ENCODE assay signal across 11 mouse cellular contexts in genomic region chr9:44496803-44497461, GRCm38 (mm10). TPM values are rescaled to one million over a fixed set of nuclear protein-coding genes. Genes with fewer than 3 reads are reported as not detected.
DNase-seq lines count a peak whose midpoint lies in the region; ATAC-seq lines count a peak whose summit lies in the region.
"Had no signal": no experiment of that assay in that cellular context is flagged by ENCODE, and none has a peak within 500 bp of the region (broad histone marks: within the 10 kb centered on the region; RNA-seq: fewer than 3 reads in every experiment).

No protein-coding gene starts in this region.

- 0 out of 2 replicates have a peak overlapping the region, but pooled peaks have one; percentile 66 for H3K9ac ChIP-seq in forebrain, embryonic 12.5 days
- no peak overlapping the region for H3K9ac ChIP-seq in forebrain, embryonic 11.5 days (ENCODE audit: low read length)
- H3K9ac ChIP-seq in lung, embryonic 15.5 days, result peak overlapping the region; percentile 49; the same call in 1 of the 2 replicates
- H3K9ac ChIP-seq in embryonic facial prominence, embryonic 13.5 days, result no peak overlapping the region
- H3K9ac ChIP-seq in lung, embryonic 16.5 days (ENCODE audit: low read length), result peak overlapping the region; percentile 69

- peaks cover 12% of the 10 kb centered on the region for H3K36me3 ChIP-seq in forebrain, embryonic 12.5 days (replicated peaks)
- no peaks in the 10 kb centered on the region for H3K36me3 ChIP-seq in forebrain, embryonic 11.5 days (ENCODE audit: control insufficient read depth, insufficient read depth, low read length)
- peaks cover 5% of the 10 kb centered on the region; the same call in 1 of the 2 replicates for H3K36me3 ChIP-seq in lung, embryonic 15.5 days
- H3K36me3 ChIP-seq in embryonic facial prominence, embryonic 13.5 days, result peaks cover 15% of the 10 kb centered on the region; the same call in 1 of the 2 replicates
- peaks cover 5% of the 10 kb centered on the region; the same call in 1 of the 2 replicates for H3K36me3 ChIP-seq in lung, embryonic 16.5 days (ENCODE audit: control insufficient read depth, insufficient read depth, low read length)
- H3K36me3 ChIP-seq: G1E had no signal

- peaks cover 92% of the 10 kb centered on the region for H3K4me1 ChIP-seq in forebrain, embryonic 12.5 days
- H3K4me1 ChIP-seq in forebrain, embryonic 11.5 days (replicated peaks; ENCODE audit: control insufficient read depth, insufficient read depth, low read length), result peaks cover 55% of the 10 kb centered on the region
- peaks cover 97% of the 10 kb centered on the region for H3K4me1 ChIP-seq in lung, embryonic 15.5 days
- peaks cover 96% of the 10 kb centered on the region for H3K4me1 ChIP-seq in embryonic facial prominence, embryonic 13.5 days
- H3K4me1 ChIP-seq in lung, embryonic 16.5 days (replicated peaks; ENCODE audit: control insufficient read depth, insufficient read depth, low read length), result peaks cover 99% of the 10 kb centered on the region

- WGBS in forebrain, embryonic 12.5 days, result 44% methylated on average over 12 of the region's 12 CpGs
- 46% methylated on average over 12 of the region's 12 CpGs for WGBS in forebrain, embryonic 11.5 days
- whole genome bisulfite sequencing in lung, embryonic 15.5 days, result 46% methylated on average over 12 of the region's 12 CpGs
- 39% methylated on average over 12 of the region's 12 CpGs for WGBS in embryonic facial prominence, embryonic 13.5 days
- WGBS in lung, embryonic 16.5 days, result 39% methylated on average over 12 of the region's 12 CpGs

- H3K9me3 ChIP-seq in forebrain, embryonic 12.5 days, result no peaks in the 10 kb centered on the region
- H3K9me3 ChIP-seq in forebrain, embryonic 11.5 days (ENCODE audit: control insufficient read depth, low read length), result no peaks in the 10 kb centered on the region
- H3K9me3 ChIP-seq in lung, embryonic 15.5 days, result no peaks in the 10 kb centered on the region
- no peaks in the 10 kb centered on the region for H3K9me3 ChIP-seq in embryonic facial prominence, embryonic 13.5 days
- no peaks in the 10 kb centered on the region for H3K9me3 ChIP-seq in lung, embryonic 16.5 days (ENCODE audit: control insufficient read depth, low read length)
- H3K9me3 ChIP-seq: G1E had no signal

- 0 out of 2 replicates have a peak overlapping the region, but pooled peaks have one; percentile 44 for H3K27ac ChIP-seq in forebrain, embryonic 12.5 days
- no peak overlapping the region for H3K27ac ChIP-seq in forebrain, embryonic 11.5 days (ENCODE audit: low read depth, low read length)
- peak overlapping the region; percentile 98 for H3K27ac ChIP-seq in lung, embryonic 15.5 days
- peak overlapping the region; percentile 99 for H3K27ac ChIP-seq in embryonic facial prominence, embryonic 13.5 days
- H3K27ac ChIP-seq in lung, embryonic 16.5 days (ENCODE audit: low read length), result peak overlapping the region; percentile 98
- H3K27ac ChIP-seq: left cerebral cortex, adult 2 months had no signal

- no peak for DNase-seq in forebrain, embryonic 11.5 days (ENCODE audit: low spot score)
- no peak for DNase-seq in lung, postnatal 14 days
- no peak for DNase-seq in yolk sac, embryonic 10.5 days (ENCODE audit: low spot score)

- H3K4me3 ChIP-seq in forebrain, embryonic 12.5 days (replicated peaks), result no peak overlapping the region
- H3K4me3 ChIP-seq in forebrain, embryonic 11.5 days (ENCODE audit: low read depth, low read length), result no peak overlapping the region
- H3K4me3 ChIP-seq in lung, embryonic 15.5 days, result peak overlapping the region; percentile 46; the same call in 1 of the 2 replicates
- 0 out of 2 replicates have a peak overlapping the region, but pooled peaks have one; percentile 48 for H3K4me3 ChIP-seq in embryonic facial prominence, embryonic 13.5 days
- H3K4me3 ChIP-seq in lung, embryonic 16.5 days (ENCODE audit: low read length), result no peak overlapping the region
- H3K4me3 ChIP-seq: left cerebral cortex, adult 2 months had no signal

- H3K27me3 ChIP-seq in forebrain, embryonic 12.5 days, result peaks cover 12% of the 10 kb centered on the region
- H3K27me3 ChIP-seq in forebrain, embryonic 11.5 days (ENCODE audit: control insufficient read depth, insufficient read depth, low read length), result no peaks in the 10 kb centered on the region
- H3K27me3 ChIP-seq in lung, embryonic 15.5 days, result no peaks in the 10 kb centered on the region
- no peaks in the 10 kb centered on the region for H3K27me3 ChIP-seq in embryonic facial prominence, embryonic 13.5 days
- H3K27me3 ChIP-seq in lung, embryonic 16.5 days (ENCODE audit: control insufficient read depth, insufficient read depth, low read depth, low read length), result no peaks in the 10 kb centered on the region

- no peak for ATAC-seq in forebrain, embryonic 12.5 days (ENCODE audit: low FRiP score)
- no peak for ATAC-seq in forebrain, embryonic 11.5 days (replicated peaks; ENCODE audit: low FRiP score)
- ATAC-seq in lung, embryonic 15.5 days (ENCODE audit: borderline replicate concordance, extremely low read depth, low FRiP score, low TSS enrichment), result no peak
- ATAC-seq in embryonic facial prominence, embryonic 13.5 days (ENCODE audit: insufficient number of reproducible peaks, insufficient read depth, low FRiP score, low TSS enrichment, low read depth), result no peak
- no peak for ATAC-seq in lung, embryonic 16.5 days (ENCODE audit: low read depth)
- no peak for ATAC-seq in CD4-positive, CD25-positive, alpha-beta regulatory T cell, adult 4 months

- H3K4me2 ChIP-seq in forebrain, embryonic 12.5 days, result peak overlapping the region; percentile 6; the same call in 1 of the 2 replicates
- H3K4me2 ChIP-seq in forebrain, embryonic 11.5 days (ENCODE audit: low read depth, low read length, severe bottlenecking), result no peak overlapping the region
- H3K4me2 ChIP-seq in lung, embryonic 15.5 days, result peak overlapping the region; percentile 81
- H3K4me2 ChIP-seq in embryonic facial prominence, embryonic 13.5 days, result peak overlapping the region; percentile 79
- peak overlapping the region; percentile 83 for H3K4me2 ChIP-seq in lung, embryonic 16.5 days (ENCODE audit: low read depth, low read length)

RNA-seq across cellular contexts. Expression of gene Bcl9l, which starts 14.3 kb away (rescaled TPM):
- 10.6 and 10.7 TPM in 2 replicates for polyA plus RNA-seq in forebrain, embryonic 12.5 days (2016; fragmentation: Nextera tagmentation; extraction: Ambion mirVana)
- 8.7 and 10.6 TPM in 2 replicates for polyA plus RNA-seq in forebrain, embryonic 11.5 days (2014; fragmentation: Nextera tagmentation; extraction: Ambion mirVana)
- 17.1 and 17.3 TPM in 2 replicates for polyA plus RNA-seq in lung, embryonic 15.5 days (2015; fragmentation: Nextera tagmentation; extraction: Ambion mirVana)
- 18.2 and 19.3 TPM in 2 replicates for polyA plus RNA-seq in embryonic facial prominence, embryonic 13.5 days (2015; fragmentation: Nextera tagmentation; extraction: Ambion mirVana)
- polyA plus RNA-seq in lung, embryonic 16.5 days (2015; fragmentation: Nextera tagmentation; extraction: Ambion mirVana), result 14.1 and 16.1 TPM in 2 replicates
- polyA plus RNA-seq in CD4-positive, CD25-positive, alpha-beta regulatory T cell, adult 4 months (2017; shearing (Covaris generic)), result 10 to 100 TPM; 13.3 to 17.6 TPM

RNA-seq across cellular contexts. Expression of gene Upk2, which starts 42.2 kb away (rescaled TPM):
- polyA plus RNA-seq in forebrain, embryonic 12.5 days (2016; fragmentation: Nextera tagmentation; extraction: Ambion mirVana), result 0.29 TPM in 1 of 2 replicates, not detected in the other
- not detected in 2 replicates for polyA plus RNA-seq in forebrain, embryonic 11.5 days (2014; fragmentation: Nextera tagmentation; extraction: Ambion mirVana)
- 1.3 and 1.5 TPM in 2 replicates for polyA plus RNA-seq in lung, embryonic 15.5 days (2015; fragmentation: Nextera tagmentation; extraction: Ambion mirVana)
- polyA plus RNA-seq in embryonic facial prominence, embryonic 13.5 days (2015; fragmentation: Nextera tagmentation; extraction: Ambion mirVana), result 2.8 and 2.9 TPM in 2 replicates
- 1.8 and 2.0 TPM in 2 replicates for polyA plus RNA-seq in lung, embryonic 16.5 days (2015; fragmentation: Nextera tagmentation; extraction: Ambion mirVana)
- not detected for polyA plus RNA-seq in CD4-positive, CD25-positive, alpha-beta regulatory T cell, adult 4 months (2017; shearing (Covaris generic))
- polyA plus RNA-seq: frontal cortex, adult 2 months; G1E had no signal

RNA-seq across cellular contexts. Expression of gene Foxr1, which starts 56.0 kb away (rescaled TPM):
- polyA plus RNA-seq in forebrain, embryonic 12.5 days (2016; fragmentation: Nextera tagmentation; extraction: Ambion mirVana), result not detected in 2 replicates
- polyA plus RNA-seq in forebrain, embryonic 11.5 days (2014; fragmentation: Nextera tagmentation; extraction: Ambion mirVana), result not detected in 2 replicates
- polyA plus RNA-seq in lung, embryonic 15.5 days (2015; fragmentation: Nextera tagmentation; extraction: Ambion mirVana), result not detected in 2 replicates
- polyA plus RNA-seq in embryonic facial prominence, embryonic 13.5 days (2015; fragmentation: Nextera tagmentation; extraction: Ambion mirVana), result not detected in 2 replicates
- not detected in 2 replicates for polyA plus RNA-seq in lung, embryonic 16.5 days (2015; fragmentation: Nextera tagmentation; extraction: Ambion mirVana)
- under 1 TPM in 1 of 2 experiments, not detected in 1; 0.43 TPM for polyA plus RNA-seq in CD4-positive, CD25-positive, alpha-beta regulatory T cell, adult 4 months (2017; shearing (Covaris generic))
- polyA plus RNA-seq: frontal cortex, adult 2 months; G1E had no signal

Comparison
In these comparisons a context has a peak if more than half of its experiments do, and no peak if none do; other contexts are left out.
1. H3K4me3 ChIP-seq: peak in lung, embryonic 15.5 days (single experiment) and embryonic facial prominence, embryonic 13.5 days (single experiment); none in forebrain, embryonic 12.5 days (single experiment), forebrain, embryonic 11.5 days (single experiment) and lung, embryonic 16.5 days (single experiment).
2. H3K9ac ChIP-seq: peak in forebrain, embryonic 12.5 days (single experiment), lung, embryonic 15.5 days (single experiment) and lung, embryonic 16.5 days (single experiment); none in forebrain, embryonic 11.5 days (single experiment) and embryonic facial prominence, embryonic 13.5 days (single experiment).